Mouse (Mus musculus) adipocyte (in vitro differentiated cells): ENCODE measurements at regions not wholly inside any gene's neighbourhood (a gene's known extent, or its start where the extent isn't known, plus 50 kb on each side); places are given as distances from the start of the nearest gene placed in this dataset.
A peak's percentile ranks its signal among the peaks of the same experiment; 100 is the strongest.

Experiments used
- DNase-seq: peaks from one replicate; pipeline ENCODE4 v3.0.0-alpha.2; 2016; ENCODE audit warnings: low spot score

DNA sequence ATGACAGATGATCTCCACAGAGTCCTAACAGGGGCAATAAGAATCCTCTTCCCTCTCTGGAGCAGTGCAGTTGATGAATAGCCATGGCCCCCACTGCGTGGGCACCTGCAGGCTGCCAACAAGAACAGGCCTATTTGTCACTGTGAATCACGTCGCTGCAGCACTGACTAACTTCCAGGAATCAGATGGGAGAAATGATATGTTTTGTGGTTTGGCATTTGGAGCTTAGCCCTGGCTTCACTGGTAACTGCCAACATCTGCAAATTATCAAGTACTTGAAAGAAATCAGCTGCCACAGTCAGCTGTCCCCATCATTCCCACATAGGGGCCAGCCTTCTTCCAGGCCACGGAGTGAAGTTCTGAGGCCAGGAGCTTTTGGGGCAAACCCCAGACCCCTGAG, 142.8 kb downstream of the Ets2 start:
- DNase-seq: peak; percentile 80

- DNase-seq: no peak
Observed at GRCm38 (mm10) chr16:95842766-95843165, 140.9 kb downstream of the Ets2 start.

GRCm38 (mm10) chr16:95839512-95840253, 137.8 kb downstream of the Ets2 start:
- no peak for DNase-seq

GRCm38 (mm10) chr16:95838886-95839430, 137.1 kb downstream of the Ets2 start:
- no peak for DNase-seq

DNA sequence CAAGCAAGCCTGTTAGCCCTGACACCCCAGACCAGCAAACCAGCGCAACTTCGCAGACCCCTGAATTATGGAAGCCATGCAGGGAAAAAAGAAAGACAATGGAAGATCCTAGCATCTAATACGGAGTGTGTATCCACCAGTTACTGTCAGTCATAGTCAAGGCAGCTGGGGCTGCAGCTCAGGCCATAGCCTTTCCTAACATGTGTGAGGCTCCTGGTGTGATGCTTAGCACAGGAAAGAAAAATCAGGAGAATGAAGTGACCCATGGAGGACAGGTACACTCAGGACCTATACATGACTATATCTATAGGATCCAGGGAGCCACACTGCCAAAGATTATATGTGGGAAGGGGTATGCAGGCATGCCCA, 136.6 kb downstream of the Ets2 start:
- no peak for DNase-seq

GRCm38 (mm10) chr16:95837723-95838477, 136.0 kb downstream of the Ets2 start:
- DNase-seq: no peak

DNA sequence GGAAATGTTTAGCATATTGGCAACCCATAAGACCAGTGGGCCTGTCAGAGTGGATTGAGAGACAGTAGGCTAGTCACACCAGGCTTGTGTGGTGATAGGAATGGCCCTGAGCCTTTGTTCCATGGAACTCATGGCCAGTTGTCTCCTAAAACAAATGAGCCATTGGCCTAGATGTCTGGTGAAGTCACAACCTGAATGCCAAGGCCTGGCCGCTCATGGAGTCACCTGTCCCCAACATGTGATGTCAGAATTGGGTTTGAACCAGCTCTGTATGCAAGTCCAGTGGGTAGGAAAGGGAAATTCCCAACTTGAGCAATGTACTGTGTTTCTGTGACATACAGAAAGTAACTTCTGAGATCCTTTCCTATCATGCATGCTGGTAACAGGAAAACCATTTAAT, 134.1 kb downstream of the Ets2 start:
- DNase-seq: no peak

DNA sequence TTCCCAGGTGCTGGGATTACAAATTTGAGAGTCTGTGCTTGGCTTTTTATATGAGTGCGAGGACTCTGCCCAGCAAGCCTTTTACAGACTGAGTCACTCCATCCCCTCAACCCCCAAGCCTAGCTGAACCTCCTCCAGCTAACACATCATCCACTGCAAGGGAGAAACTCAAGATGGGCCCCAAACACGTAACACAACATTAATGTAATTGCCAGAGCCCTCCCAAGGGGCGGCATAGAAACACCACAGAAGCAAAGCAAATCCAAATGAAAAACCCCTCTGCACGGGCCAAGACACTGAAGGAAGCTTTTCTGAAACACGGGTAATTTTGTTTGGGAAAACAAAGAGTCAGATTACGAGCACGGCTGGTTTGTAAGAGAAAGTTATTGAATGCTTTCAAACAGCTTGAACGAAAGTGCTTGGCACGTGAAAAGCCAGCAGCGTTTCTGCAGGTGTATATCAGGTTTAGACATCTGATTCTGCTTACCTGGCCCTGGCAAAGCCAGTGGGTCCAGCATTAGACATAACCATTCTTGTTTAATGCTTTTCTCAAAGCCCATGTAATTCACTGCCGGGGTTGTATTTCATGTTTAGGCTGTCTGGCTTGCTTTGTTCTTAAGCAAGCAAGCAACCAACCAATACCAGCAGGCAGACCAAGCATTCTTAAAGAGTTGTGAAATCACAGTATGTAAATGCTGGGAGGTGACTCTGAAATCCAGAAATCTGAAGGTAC, 132.8 kb downstream of the Ets2 start:
- DNase-seq: no peak

GRCm38 (mm10) chr16:95833455-95833854, 131.6 kb downstream of the Ets2 start:
- no peak for DNase-seq

GRCm38 (mm10) chr16:95832346-95832739, 130.5 kb downstream of the Ets2 start:
- no peak for DNase-seq

DNA sequence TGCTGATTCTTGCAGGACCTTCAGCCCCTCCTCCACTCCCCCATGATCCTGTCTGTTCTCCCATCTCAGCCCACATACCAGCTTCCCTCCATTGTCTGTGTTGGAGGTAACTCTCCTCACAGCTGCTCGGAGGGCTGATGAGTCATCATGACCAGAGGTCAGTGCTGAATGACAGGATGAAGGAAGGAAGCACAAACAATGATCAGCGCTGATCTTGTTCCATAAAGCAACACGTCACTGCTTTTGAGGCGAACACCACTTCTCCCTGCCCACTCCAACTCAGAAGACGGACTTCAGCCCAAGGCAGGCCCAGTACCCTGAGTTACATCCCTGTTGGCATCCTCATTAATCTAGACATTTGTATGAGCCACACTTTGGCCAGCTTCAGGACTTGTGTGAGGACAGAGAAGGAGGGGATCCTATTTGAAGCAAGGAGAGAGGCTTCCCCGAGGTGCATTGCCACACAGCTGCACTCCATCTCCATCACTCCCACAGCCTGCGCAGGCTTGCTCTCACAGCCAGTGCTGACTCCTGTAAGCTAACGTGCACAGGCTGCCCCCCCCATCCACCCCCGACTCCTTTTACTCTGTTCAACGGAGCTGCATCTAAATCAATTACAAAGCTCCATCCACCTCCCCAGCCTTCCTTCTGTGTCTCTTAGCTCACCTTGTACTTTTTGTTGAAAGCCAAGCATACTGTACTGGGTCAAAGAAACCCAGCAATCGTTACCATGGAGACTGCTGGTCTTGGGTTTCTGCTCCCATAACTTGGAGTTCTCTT, 129.9 kb downstream of the Ets2 start:
- no peak for DNase-seq

DNA sequence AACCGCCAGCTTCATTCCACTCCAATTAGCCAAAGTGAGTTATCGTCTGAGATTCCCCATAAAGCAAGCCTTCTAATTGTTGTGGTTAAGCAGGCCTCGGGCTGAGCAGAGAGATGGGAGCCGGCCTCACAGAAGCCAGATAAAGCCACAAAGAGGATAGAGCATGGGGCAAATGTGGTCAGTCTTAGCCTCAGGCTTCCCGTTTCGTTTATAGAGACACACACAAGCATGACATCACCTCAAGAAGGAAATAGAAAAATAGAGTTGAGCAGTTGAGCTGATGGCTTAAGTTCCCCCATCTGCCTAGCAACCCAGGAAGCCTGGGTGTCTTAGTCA, 125.5 kb downstream of the Ets2 start:
- no peak for DNase-seq

GRCm38 (mm10) chr16:95826681-95827401, 125.0 kb downstream of the Ets2 start:
- DNase-seq: no peak

DNA sequence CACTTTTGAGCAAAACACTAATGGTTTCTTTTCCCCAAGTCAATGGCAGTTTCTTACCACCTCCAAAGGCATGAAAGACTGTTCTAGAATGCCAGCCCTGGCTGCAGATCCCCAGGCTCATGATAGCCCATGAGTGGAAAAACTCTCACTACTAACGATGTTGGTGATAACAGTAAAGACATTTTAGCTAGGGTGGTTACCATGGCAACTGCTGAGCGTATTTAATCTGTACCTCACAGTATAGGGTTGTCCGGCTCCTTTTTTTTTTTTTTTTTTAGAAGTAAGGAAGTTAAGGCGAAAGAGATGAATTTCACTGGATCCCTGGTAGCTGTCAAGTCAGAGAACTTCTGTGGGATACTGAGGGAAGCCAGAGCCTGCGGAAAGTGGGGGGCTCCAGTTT, 123.8 kb downstream of the Ets2 start:
- DNase-seq: no peak

DNA sequence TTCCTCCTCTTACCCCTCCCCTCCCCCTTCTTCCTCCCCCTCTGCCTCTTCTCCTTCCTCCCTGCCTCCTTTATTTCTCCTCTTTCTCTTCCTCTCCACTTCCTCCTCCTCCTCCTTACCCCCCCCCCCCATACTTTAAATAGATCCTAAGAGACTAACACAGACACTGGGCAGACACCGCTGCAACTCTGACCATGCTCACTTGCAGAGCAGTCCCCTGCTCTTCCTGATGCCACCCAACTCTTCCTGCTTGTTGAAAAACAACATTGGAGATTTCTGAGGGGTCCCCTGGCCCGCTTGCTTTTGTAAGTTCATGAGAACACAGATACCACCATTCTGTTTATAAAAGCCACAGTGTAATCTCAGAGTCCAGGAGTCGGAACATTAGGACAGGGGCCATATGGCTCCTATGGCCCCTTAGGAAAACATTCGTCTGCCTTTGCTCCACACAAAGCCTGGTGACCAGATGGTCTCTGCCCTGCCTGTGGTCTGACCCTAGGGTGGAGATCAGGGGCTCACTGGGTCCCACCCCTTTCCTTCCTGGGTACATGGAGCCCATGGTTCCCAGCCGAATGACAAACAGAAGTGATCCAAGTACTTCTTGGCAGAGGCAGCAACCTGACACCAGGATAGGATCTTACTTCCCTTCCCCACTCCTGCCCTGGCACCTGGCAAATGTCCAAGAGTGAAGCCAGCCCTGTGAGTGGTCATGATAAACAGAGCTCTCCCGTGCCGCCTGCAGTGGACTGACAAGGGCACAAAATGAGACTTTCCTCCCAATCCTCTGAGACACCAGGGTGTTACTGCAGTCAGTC, 123.1 kb downstream of the Ets2 start:
- DNase-seq: peak; percentile 70

DNA sequence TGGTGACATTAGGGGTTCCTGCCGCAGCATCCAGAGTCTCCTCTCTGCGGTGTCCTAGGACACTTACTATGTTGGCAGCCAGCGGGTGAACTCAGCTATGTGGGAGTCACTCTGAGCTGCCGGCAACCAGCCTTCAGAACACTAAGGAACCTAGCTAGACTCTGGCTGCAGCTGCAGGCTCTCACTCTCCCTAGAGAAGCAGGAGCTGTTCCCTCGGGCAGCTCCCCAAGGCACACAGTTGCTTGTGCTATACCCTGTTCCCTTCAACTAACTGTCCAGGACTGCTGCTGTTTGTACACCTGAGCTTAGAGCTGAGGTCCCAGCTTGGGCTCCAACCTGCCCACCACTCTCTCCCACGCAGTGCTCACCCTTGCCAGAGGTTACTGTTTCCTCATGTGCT, 121.9 kb downstream of the Ets2 start:
- DNase-seq: no peak

DNA sequence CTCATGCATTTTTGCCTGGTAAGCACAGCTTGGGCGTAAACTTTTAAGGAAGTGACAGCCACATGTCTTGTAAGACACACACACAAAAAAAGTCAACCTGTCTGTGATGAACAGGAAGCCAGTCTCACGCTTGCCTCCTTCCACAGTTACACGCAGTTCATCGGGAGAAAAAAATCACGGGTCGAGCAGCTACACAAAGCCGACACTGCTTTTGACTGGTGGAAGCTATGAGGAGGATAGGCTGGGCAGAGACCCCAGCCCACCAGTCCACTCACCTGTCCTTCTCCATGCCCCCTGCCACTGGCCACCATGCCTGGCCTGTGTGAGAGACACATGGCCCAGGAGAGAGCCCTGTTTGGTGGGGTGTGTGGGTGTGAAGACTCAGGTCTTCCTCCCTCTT, 119.2 kb downstream of the Ets2 start:
- DNase-seq: no peak

GRCm38 (mm10) chr16:95820606-95821005, 118.7 kb downstream of the Ets2 start:
- DNase-seq: no peak

- DNase-seq: no peak
Observed at GRCm38 (mm10) chr16:95820013-95820412, 118.1 kb downstream of the Ets2 start.

DNA sequence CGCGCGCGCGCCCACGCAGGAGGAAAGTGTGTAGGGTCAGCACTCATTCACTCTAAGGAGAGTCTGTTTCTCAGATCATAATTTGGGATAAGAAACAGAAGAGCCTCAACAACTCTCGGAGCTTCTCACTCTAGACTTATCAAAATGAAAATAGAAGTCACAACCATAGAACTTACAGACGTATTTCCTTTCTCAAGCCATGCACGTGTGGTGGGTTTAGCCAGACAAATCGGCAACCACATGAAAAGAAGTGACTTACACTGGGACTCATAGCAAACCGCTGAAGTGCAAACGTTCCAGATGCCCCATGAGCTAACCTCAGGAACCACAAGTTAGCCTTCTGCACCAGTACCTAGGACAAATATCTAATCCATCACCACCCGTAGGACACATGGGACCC, 114.1 kb downstream of the Ets2 start:
- DNase-seq: no peak
